Mouse (Mus musculus): Measurements from ENCODE around the gene Klhl20.

DNA sequence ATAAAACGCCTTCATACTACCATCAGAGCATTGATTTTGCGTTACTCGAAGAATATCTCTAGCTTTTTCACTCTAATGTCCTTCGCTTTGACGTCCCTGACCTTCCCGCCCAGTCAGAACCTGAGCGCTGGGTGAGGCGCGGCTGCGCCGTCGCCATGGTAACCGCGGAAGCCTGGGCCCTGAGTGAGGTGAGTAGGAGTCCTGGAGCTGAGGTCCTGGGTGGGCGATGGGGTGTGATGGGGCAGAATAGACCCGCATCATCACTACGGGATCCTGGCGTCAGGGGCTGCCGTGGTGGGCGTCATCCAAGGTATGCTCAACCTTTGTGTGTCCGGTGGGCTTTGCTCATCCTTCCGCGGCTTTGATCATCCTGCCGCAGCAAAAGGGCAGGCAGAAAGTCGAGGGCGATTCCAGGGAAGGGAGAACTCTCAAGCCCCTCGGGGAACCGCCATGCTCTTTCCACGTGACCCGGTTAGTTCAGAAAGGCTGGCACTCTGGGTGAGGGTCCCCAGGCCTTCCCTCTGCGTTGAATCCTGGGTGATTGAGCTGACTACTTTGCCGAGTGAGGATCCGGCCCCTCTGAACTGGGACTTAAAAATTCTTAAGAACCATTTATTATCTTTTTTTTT, 11.3 kb upstream of the Klhl20 start, which contains the start of gene Ankrd45:
- TF ChIP-seq CTCF (IDR thresholded peaks at IDR 0.05; ENCODE audit: extremely low read depth, insufficient read depth, insufficient read length, insufficient replicate concordance) (no peak), POLR2A (IDR thresholded peaks at IDR 0.05; ENCODE audit: low read depth, low read length) (no peak)

All from spleen, adult 2 months (tissue).